Mouse (Mus musculus) retina, embryonic 14.5 days (tissue): ENCODE results near the gene Eef1g.
"Not testable (repeated sequence)": the region's sequence is repeated elsewhere in the genome, so short reads cannot be mapped to it uniquely, and the experiment has no call there.

Source experiments
- DNase-seq: peaks from one replicate; pipeline ENCODE4 v3.0.0-alpha.2; 2015; ENCODE audit warnings: low spot score

Eef1g gene

DNA sequence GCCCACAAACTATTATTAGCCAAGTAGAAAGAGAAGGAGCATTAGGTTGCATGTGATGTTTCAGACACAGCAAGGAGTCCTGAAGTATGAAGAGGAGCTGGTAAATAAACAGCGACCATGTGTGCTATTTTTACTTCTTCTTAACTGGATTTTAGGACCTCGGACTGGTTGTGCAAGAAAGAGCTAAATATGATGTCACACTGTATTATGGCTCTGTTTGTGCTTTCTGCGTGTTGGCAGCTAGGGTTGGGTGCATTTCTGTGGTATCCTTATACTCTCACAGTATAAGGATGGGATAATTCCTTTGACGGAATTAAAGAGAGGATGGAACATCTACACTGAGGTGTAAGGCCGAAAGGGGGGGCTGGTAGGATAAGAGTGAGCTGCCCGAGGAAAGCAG, 21.6 kb upstream of the Eef1g start:
- DNase-seq: no peak

DNA sequence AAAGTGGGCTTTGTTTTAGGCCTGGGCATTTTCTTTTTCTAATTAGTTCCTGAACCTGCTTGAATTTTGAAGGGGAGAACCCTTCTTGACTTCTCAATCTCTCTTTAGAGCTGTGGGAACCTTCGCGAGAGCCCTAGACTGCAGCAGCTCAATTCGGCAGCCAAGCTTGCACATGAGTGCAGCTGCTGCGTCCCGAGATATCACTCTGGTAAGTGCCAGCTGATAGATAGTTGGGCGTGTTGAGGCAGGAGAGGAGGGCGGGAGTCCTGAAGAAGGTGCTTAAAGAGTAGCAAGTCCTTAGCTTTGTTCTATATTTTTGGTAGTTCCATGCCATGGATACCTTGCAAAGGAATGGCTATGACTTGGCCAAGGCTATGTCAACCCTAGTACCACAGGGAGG, 19.9 kb upstream of the Eef1g start:
- no peak for DNase-seq

GRCm38 (mm10) chr19:8950190-8950589, 16.7 kb upstream of the Eef1g start:
- no peak for DNase-seq

DNA sequence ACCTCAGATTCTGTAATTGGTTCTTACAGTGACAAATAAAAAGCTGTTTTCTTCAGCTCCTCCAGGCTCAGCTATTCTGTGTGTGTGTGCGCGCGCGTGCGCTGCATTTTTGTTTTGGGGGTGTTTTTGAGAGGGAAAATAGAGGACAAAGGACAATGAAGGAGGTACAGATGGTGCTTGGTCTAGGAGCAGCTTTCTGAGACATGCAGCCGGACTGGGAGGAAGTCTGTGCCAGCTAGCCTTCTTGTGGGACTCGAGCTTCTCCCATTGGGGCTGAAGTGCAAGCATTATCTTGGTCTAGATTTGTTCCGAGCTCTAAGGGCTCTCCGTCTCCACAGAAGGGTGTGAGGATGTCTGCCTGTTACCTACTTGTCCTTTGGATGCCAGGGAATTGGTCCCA, 14.6 kb upstream of the Eef1g start:
- DNase-seq: no peak

DNA sequence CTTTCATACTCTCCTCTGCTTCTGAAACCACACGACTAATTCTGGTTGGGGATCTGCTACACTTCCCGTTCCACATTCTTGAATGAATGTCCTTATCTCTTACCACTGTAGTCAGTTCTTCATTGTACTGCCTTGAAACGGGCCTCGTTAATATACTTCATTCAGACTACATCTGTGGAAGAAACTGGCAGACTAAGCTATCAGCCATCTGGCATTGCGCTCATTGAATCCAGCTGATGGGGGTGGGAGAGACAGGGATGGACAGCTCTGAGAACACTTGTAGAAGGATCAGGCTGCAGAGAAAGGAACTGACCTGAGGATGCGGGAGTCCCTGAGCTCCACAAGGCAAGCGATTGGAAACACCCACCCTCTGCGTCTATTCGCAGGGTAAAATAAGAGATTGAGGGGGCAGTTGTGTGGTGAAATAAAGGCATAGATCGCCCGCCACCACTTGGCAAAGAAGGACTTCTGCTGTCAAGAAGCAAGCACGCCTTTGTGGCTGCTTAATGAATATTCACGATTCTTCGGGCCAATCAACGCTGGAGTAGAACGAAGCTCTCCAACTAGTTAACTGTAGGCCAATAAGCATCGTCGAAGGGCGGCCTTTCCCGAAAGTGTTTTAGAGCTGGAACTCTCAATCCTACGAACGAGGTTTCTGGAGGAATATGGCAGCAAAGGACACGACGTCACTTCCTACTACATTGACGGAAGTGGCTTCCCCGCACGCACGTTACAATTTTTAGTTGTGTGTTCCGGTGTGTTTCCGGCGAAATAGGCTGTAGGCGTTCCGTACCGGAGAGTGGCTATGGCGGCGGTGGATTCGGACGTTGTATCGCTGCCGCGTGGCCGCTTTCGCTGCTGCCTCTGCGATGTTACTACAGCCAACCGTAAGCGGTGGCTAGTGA, 13.5 kb upstream of the Eef1g start, which contains the start of gene Tut1:
Gene Tut1, plus strand, starts transcription at position 713 of the 905 bp plus-strand sequence.
- DNase-seq: peak; percentile 98

GRCm38 (mm10) chr19:8954171-8954570, 12.7 kb upstream of the Eef1g start:
- no peak for DNase-seq

DNA sequence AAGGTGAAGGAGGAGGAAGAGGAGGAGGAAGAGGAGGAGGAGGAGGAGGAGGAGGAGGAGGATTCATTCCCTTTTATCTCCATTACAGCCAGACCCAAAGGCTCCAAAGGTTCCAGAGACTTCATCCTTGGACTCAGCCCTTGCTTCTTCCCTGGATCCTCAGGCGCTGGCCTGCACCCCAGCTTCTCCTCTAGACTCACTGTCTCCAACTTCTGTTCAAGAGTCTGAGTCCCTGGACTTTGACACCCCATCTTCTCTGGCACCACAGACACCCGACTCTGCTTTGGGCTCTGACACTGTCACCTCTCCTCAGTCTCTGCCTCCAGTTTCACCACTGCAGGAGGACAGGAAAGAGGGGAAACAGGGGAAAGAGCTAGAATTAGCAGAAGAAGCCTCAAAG, 4.6 kb upstream of the Eef1g start:
- DNase-seq: no peak

DNA sequence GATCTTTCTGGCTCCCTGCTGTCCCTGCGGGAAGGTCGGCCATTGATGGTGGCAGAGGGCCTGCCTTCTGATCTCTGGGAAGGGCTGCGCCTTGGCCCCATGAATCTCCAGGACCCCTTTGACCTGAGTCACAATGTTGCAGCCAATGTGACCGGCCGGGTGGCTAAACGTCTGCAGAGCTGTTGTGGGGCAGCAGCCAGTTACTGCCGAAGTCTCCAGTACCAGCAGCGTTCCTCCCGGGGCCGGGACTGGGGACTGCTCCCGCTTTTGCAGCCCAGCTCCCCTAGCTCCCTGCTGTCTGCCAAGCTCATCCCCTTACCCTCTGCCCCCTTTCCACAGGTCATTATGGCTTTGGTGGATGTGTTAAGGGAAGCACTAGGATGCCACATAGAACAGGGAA, 1.8 kb upstream of the Eef1g start:
- no peak for DNase-seq

DNA sequence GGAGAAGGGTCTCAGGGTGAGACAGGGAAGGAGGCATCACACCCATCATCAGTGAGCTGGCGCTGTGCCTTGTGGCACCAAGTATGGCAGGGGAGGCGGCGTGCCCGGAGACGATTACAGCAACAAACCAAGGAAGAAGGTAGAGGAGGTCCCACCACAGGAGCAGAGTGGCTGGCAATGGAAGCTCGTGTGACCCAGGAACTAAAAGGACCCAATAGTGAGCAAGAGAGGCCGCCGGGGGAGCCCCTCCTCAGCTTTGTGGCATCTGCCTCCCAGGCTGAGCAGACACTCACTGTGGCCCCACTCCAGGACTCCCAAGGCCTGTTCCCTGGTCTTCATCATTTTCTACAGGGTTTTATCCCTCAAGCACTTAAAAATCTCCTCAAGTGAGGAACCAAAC, 1.1 kb upstream of the Eef1g start:
- DNase-seq: no peak

GRCm38 (mm10) chr19:8966198-8966589, 647 bp upstream of the Eef1g start:
- no peak for DNase-seq

GRCm38 (mm10) chr19:8967373-8967743, 517 bp downstream of the Eef1g start:
- no peak for DNase-seq

DNA sequence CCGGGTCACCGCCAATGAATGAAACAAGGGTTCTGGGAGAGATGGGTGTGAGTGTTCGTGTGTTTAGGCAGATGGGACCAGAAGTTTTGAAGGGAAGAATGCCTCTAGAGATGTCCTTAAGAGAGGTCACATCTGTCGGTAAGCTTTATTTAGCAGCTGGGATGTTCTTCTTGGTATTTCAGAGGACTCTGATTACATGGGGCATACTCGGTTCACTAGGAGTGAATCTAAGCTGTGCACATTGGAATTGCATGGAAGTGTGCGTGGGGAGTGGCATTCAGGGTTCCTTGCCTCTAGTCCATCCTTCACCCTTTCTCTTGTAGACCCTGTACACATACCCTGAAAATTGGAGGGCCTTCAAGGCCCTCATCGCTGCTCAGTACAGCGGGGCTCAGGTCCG, 1.1 kb downstream of the Eef1g start:
- no peak for DNase-seq

GRCm38 (mm10) chr19:8972491-8972890, 5.7 kb downstream of the Eef1g start:
- DNase-seq: not testable (repeated sequence)

GRCm38 (mm10) chr19:8974638-8975037, 7.8 kb downstream of the Eef1g start:
- no peak for DNase-seq

- no peak for DNase-seq
These were observed 8.7 kb downstream of the Eef1g start for GRCm38 (mm10) chr19:8975491-8975890.

DNA sequence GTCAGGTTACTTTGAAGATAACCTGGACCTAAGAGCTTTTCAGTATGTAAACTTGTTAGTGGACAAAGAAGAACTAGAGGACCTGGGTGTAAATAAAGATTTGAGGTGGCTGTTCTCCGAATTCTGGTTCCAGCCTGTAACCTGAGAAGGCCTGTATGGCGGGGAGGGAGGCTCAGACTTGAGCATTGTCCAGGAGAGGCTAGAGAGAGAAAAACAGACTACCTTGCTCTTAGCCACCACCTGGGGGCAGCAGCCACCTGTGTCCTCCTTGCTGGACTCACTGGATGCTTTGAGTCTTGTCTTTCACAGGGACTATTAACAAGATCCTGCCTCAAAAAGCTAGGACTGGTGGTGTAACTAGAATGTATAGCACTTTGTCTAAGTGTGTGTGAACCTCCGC, 9.7 kb downstream of the Eef1g start:
- DNase-seq: peak; percentile 76

GRCm38 (mm10) chr19:8980771-8981170, 13.9 kb downstream of the Eef1g start:
- no peak for DNase-seq

DNA sequence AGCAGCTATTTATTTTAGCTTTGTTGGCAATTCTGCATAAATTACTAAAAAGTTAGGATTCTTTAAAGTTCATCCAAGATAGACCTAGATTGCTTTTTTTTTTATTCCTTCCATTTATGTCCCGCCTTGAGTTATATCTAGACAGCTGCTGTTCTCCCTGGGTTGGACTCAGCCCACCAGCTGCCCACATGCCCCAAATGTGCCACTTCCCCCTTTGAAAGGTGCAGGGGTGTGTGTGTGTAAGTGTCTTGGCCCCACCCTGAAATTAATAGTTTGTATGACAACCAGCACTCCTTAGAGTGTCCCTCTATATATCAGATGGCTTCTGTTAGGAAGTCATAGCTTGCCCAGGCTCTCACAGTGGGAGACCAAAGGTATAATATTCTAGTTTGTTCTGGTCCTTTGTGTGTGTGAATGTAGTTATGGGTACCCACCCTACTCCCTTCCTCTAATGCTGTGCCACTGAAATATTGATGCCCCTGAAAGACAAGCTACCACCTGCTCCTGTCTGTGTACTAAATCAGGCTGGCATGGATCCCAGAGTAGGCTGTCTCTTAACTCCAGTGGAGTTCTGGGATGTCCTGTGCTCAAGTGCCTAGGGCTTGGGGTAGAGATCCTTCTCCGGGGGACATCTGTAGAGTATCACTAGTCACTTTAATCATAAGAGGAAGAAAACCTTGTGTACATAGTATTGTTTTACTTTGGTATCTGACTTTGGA, 14.8 kb downstream of the Eef1g start:
- no peak for DNase-seq

DNA sequence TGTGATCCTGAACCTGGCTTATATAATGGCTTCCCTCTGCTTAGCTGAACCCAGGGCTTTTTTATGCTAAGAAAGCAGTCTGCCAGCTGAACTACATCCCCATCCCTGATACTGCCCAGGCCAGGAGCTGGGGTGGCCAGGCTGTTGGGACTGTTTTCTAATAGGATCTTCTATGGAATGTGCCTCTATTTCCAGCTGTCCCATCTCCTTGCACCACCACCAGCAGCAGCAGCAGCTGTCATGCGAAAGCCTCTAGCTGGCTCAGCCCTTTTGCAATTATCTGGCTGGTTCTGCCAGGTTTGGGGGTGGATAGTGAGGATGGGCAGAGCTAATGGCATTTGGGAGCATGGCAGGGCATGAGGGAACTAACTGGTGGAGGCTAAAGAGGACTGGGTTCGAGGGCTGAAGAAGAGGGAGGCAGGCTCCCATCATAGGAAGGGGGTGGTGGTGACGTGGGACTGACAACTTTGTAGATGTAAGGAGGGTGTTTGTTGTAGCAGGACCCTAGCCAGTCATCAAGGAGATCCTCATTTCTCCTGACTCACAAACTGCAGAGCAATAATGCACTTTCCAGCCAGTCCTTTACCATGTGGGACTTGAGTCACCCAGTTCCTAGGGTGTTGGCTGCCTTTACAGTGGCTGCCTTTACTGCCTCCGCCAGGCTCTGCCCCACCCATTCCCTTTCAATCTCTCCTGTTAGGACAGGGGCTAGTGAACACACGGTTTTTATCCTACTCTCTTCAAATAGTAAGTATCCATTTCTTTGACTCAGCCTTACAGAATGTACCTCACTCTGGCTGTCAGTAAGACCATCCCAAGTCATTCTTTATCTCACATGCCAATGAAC, 15.7 kb downstream of the Eef1g start:
- no peak for DNase-seq

- DNase-seq: no peak
These were observed 16.4 kb downstream of the Eef1g start for GRCm38 (mm10) chr19:8983150-8983650.

GRCm38 (mm10) chr19:8984255-8984868, 17.5 kb downstream of the Eef1g start:
- peak; percentile 81 for DNase-seq

- DNase-seq: no peak
These were observed 19.1 kb downstream of the Eef1g start for GRCm38 (mm10) chr19:8985891-8986290.
